Mouse (Mus musculus) liver, embryonic 16.5 days (tissue): ENCODE data around the gene Ovol3. TPM values are rescaled to one million over a fixed set of nuclear protein-coding genes. Genes with fewer than 3 reads are reported as not detected.

Experiments used
- polyA plus RNA-seq: library from polyadenylated mRNA; unstranded; fragments of >200 nt; fragmentation: Nextera tagmentation; extraction: Ambion mirVana; gene quantifications from 2 replicates; pipeline ENCODE4 v1.2.1, GENCODE M21; 2015

Ovol3 gene
- polyA plus RNA-seq, 1 experiment from 2014 or later: not detected

Other genes starting within 250 kb of the Ovol3 start
- 0.28 and 0.34 TPM in 2 replicates for gene Zfp14, start 184.3 kb downstream of the Ovol3 start, polyA plus RNA-seq
- 1.2 TPM in 2 replicates for gene Zfp82, start 162.8 kb downstream of the Ovol3 start, polyA plus RNA-seq
- gene Gm26920, start 145.3 kb downstream of the Ovol3 start, polyA plus RNA-seq: not detected in 2 replicates
- 1.0 and 1.4 TPM in 2 replicates for gene Zfp566, start 145.2 kb downstream of the Ovol3 start, polyA plus RNA-seq
- 14.4 and 14.7 TPM in 2 replicates for gene Zfp260, start 140.9 kb downstream of the Ovol3 start, polyA plus RNA-seq
- gene Zfp382, start 113.8 kb downstream of the Ovol3 start, polyA plus RNA-seq: 1.0 and 1.4 TPM in 2 replicates
- 3.7 TPM in 2 replicates for gene Zfp146, start 66.0 kb downstream of the Ovol3 start, polyA plus RNA-seq
- gene Cox7a1, start 51.6 kb downstream of the Ovol3 start, polyA plus RNA-seq: 6.6 and 9.1 TPM in 2 replicates
- gene Capns1, start 36.9 kb downstream of the Ovol3 start, polyA plus RNA-seq: 29.6 and 30.7 TPM in 2 replicates
- 36.5 and 39.4 TPM in 2 replicates for gene Polr2i, start 3.8 kb downstream of the Ovol3 start, polyA plus RNA-seq
- gene Tbcb, start 3.5 kb downstream of the Ovol3 start, polyA plus RNA-seq: 34.4 and 37.8 TPM in 2 replicates
- 0.11 and 0.19 TPM in 2 replicates for gene Thap8, start 44.4 kb upstream of the Ovol3 start, polyA plus RNA-seq
- 6.5 and 7.5 TPM in 2 replicates for gene Wdr62, start 44.7 kb upstream of the Ovol3 start, polyA plus RNA-seq
- 0.50 and 0.90 TPM in 2 replicates for gene Clip3, start 56.0 kb upstream of the Ovol3 start, polyA plus RNA-seq
- gene Alkbh6, start 73.0 kb upstream of the Ovol3 start, polyA plus RNA-seq: 15.8 and 18.0 TPM in 2 replicates
- 17.0 and 22.4 TPM in 2 replicates for gene Syne4, start 79.1 kb upstream of the Ovol3 start, polyA plus RNA-seq
- 0.30 and 0.88 TPM in 2 replicates for gene E130208F15Rik, start 86.0 kb upstream of the Ovol3 start, polyA plus RNA-seq
- 4.3 and 4.6 TPM in 2 replicates for gene Sdhaf1, start 88.2 kb upstream of the Ovol3 start, polyA plus RNA-seq
- 2.0 and 2.1 TPM in 2 replicates for gene Lrfn3, start 127.0 kb upstream of the Ovol3 start, polyA plus RNA-seq
- 150 and 154 TPM in 2 replicates for gene Tyrobp, start 178.0 kb upstream of the Ovol3 start, polyA plus RNA-seq
- gene Hcst, start 184.1 kb upstream of the Ovol3 start, polyA plus RNA-seq: 7.2 and 7.8 TPM in 2 replicates
- 1.4 and 1.7 TPM in 2 replicates for gene Nfkbid, start 186.0 kb upstream of the Ovol3 start, polyA plus RNA-seq
- gene Aplp1, start 209.8 kb upstream of the Ovol3 start, polyA plus RNA-seq: 4.2 and 4.4 TPM in 2 replicates
- 0.12 and 0.23 TPM in 2 replicates for gene Kirrel2, start 222.0 kb upstream of the Ovol3 start, polyA plus RNA-seq
- 0.09 and 0.19 TPM in 2 replicates for gene Nphs1, start 222.6 kb upstream of the Ovol3 start, polyA plus RNA-seq